Mouse (Mus musculus) E14TG2a.4 (cell line): ENCODE measurements around the gene Slx4ip.

ENCODE experiments used
- CTCF ChIP-seq: conservative IDR thresholded peaks from 2 replicates; pipeline ENCODE4 v1.5.1; 2014; ENCODE audit warnings: low read length
- NANOG ChIP-seq: IDR thresholded peaks from 2 replicates; pipeline ENCODE4 v1.6.1; 2014; ENCODE audit warnings: borderline replicate concordance, low read length, mixed read lengths

DNA sequence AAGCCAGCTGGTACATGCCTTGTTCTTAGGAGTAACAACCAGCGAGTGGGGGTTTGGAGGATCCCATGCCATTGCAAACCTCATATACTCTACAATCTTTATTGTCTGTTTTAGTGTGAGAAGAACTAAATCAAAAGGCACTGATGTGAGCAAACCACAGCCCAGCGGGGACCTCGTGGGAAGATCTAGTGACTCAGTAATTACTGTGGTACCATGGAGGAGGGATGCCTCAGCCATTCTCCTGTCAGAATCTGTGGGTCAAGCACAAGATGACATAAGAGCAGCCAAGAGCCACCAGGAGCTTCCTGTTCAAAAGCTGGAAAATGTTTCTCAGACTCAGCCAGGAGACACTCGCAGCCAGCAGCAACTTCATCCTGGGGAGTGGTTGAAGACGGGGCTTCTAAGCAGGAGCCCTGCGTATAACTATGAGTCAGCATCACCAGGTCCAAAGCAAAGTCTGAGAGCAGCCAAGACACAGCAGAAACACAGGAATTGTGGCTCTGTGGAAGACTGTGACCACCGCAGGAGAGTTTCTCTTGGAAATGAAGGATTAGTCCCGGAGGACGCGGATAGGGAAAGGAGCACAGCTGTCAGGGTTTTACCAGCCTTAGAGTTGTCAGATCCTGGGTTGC is 176.6 kb downstream of the Slx4ip start:
- no peak for TF ChIP-seq CTCF
- TF ChIP-seq NANOG, result no peak
